15 mouse cellular contexts compared by ENCODE assay signal in genomic region chr6:31695885-31696284, GRCm38 (mm10).
DNase-seq lines count a peak whose midpoint lies in the region; ATAC-seq and TF ChIP-seq lines count a peak whose summit lies in the region.
"Had no signal": no experiment of that assay in that cellular context is flagged by ENCODE, and none has a peak within 500 bp of the region (broad histone marks: within the 10 kb centered on the region; RNA-seq: fewer than 3 reads in every experiment).

No protein-coding gene starts in this region.

- H3K27ac ChIP-seq in intestine, postnatal 0 days (ENCODE audit: low read depth, low read length) = no peak overlapping the region
- no peak overlapping the region for H3K27ac ChIP-seq in intestine, embryonic 16.5 days (ENCODE audit: low read length)
- H3K27ac ChIP-seq in midbrain, embryonic 11.5 days (ENCODE audit: low read depth, low read length) = no peak overlapping the region
- no peak overlapping the region for H3K27ac ChIP-seq in midbrain, embryonic 10.5 days (replicated peaks)
- H3K27ac ChIP-seq in stomach, postnatal 0 days (replicated peaks) = no peak overlapping the region
- H3K27ac ChIP-seq: hindbrain, embryonic 13.5 days had no signal

- H3K9me3 ChIP-seq in intestine, postnatal 0 days (ENCODE audit: control insufficient read depth) = no peaks in the 10 kb centered on the region
- H3K9me3 ChIP-seq in intestine, embryonic 16.5 days (ENCODE audit: control insufficient read depth, low read length) = no peaks in the 10 kb centered on the region
- no peaks in the 10 kb centered on the region for H3K9me3 ChIP-seq in midbrain, embryonic 11.5 days (ENCODE audit: control insufficient read depth, low read length)
- H3K9me3 ChIP-seq in midbrain, embryonic 10.5 days (replicated peaks) = no peaks in the 10 kb centered on the region
- no peaks in the 10 kb centered on the region for H3K9me3 ChIP-seq in stomach, postnatal 0 days (ENCODE audit: control insufficient read depth, low read length)
- H3K9me3 ChIP-seq: hindbrain, embryonic 13.5 days had no signal

- H3K36me3 ChIP-seq in intestine, postnatal 0 days (ENCODE audit: control insufficient read depth, insufficient read depth) = no peaks in the 10 kb centered on the region
- H3K36me3 ChIP-seq in intestine, embryonic 16.5 days (ENCODE audit: control insufficient read depth, insufficient read depth, low read length) = no peaks in the 10 kb centered on the region
- H3K36me3 ChIP-seq in midbrain, embryonic 11.5 days (ENCODE audit: control insufficient read depth, insufficient read depth, low read length) = no peaks in the 10 kb centered on the region
- H3K36me3 ChIP-seq in midbrain, embryonic 10.5 days = no peaks in the 10 kb centered on the region
- H3K36me3 ChIP-seq in stomach, postnatal 0 days (ENCODE audit: control insufficient read depth, insufficient read depth, low read length) = no peaks in the 10 kb centered on the region
- H3K36me3 ChIP-seq: hindbrain, embryonic 13.5 days had no signal

- peak; percentile 45 for DNase-seq in midbrain, embryonic 11.5 days (ENCODE audit: low spot score, missing footprints)
- DNase-seq in midbrain, embryonic 10.5 days (ENCODE audit: low spot score) = no peak
- DNase-seq in ZHBTc4 (ENCODE audit: low read depth, low spot score) = peak; percentile 42
- no peak for DNase-seq in stomach, postnatal 0 days (ENCODE audit: low spot score)
- DNase-seq in natural killer cell, adult 2 months (ENCODE audit: low spot score in 2 of 2) = no peak
- DNase-seq in layer of hippocampus, adult 11-12 months (ENCODE audit: low spot score) = no peak
- DNase-seq: cerebellum, adult 11 months; cerebellum, postnatal 36 days; forebrain, postnatal 0 days; gastrocnemius, postnatal 36 days; kidney, adult 8-10 months had no signal

- TF ChIP-seq CTCF in intestine, postnatal 0 days (IDR thresholded peaks at IDR 0.05; ENCODE audit: low read depth) = peak; percentile 28
- TF ChIP-seq CTCF in stomach, postnatal 0 days (IDR thresholded peaks at IDR 0.05; ENCODE audit: low read depth) = peak; percentile 22; the same call in 1 of the 2 replicates

- H3K4me3 ChIP-seq in intestine, postnatal 0 days (ENCODE audit: low read depth, low read length) = no peak overlapping the region
- H3K4me3 ChIP-seq in intestine, embryonic 16.5 days (ENCODE audit: low read length) = no peak overlapping the region
- no peak overlapping the region for H3K4me3 ChIP-seq in midbrain, embryonic 11.5 days (ENCODE audit: low read depth, low read length)
- no peak overlapping the region for H3K4me3 ChIP-seq in midbrain, embryonic 10.5 days
- H3K4me3 ChIP-seq in stomach, postnatal 0 days (ENCODE audit: low read depth, low read length) = no peak overlapping the region
- H3K4me3 ChIP-seq: hindbrain, embryonic 13.5 days; myocyte had no signal

- H3K4me2 ChIP-seq in intestine, postnatal 0 days (replicated peaks; ENCODE audit: low read depth) = no peak overlapping the region
- no peak overlapping the region for H3K4me2 ChIP-seq in intestine, embryonic 16.5 days (ENCODE audit: low read depth, low read length)
- no peak overlapping the region for H3K4me2 ChIP-seq in midbrain, embryonic 11.5 days
- H3K4me2 ChIP-seq in stomach, postnatal 0 days (replicated peaks; ENCODE audit: low read depth) = no peak overlapping the region
- H3K4me2 ChIP-seq: hindbrain, embryonic 13.5 days had no signal

- H3K9ac ChIP-seq in intestine, postnatal 0 days (ENCODE audit: low read depth, low read length) = no peak overlapping the region
- H3K9ac ChIP-seq in intestine, embryonic 16.5 days (ENCODE audit: low read depth, low read length) = no peak overlapping the region
- no peak overlapping the region for H3K9ac ChIP-seq in midbrain, embryonic 11.5 days (ENCODE audit: low read length)
- no peak overlapping the region for H3K9ac ChIP-seq in stomach, postnatal 0 days (ENCODE audit: low read length)
- H3K9ac ChIP-seq: forebrain, postnatal 0 days; hindbrain, embryonic 13.5 days had no signal

- TF ChIP-seq EP300 in stomach, postnatal 0 days (optimal IDR thresholded peaks at IDR 0.05) = no peak

- H3K4me1 ChIP-seq in intestine, postnatal 0 days (replicated peaks; ENCODE audit: control insufficient read depth, insufficient read depth, low read length) = no peaks in the 10 kb centered on the region
- H3K4me1 ChIP-seq in intestine, embryonic 16.5 days (ENCODE audit: control insufficient read depth, insufficient read depth, low read length) = no peaks in the 10 kb centered on the region
- H3K4me1 ChIP-seq in midbrain, embryonic 11.5 days (ENCODE audit: control insufficient read depth, insufficient read depth, low read length) = no peaks in the 10 kb centered on the region
- no peaks in the 10 kb centered on the region for H3K4me1 ChIP-seq in midbrain, embryonic 10.5 days
- no peaks in the 10 kb centered on the region for H3K4me1 ChIP-seq in stomach, postnatal 0 days (replicated peaks; ENCODE audit: control insufficient read depth, insufficient read depth)
- H3K4me1 ChIP-seq: hindbrain, embryonic 13.5 days had no signal

- 58% methylated on average over 3 of the region's 3 CpGs for WGBS in intestine, postnatal 0 days
- WGBS in intestine, embryonic 16.5 days = 59% methylated on average over 3 of the region's 3 CpGs
- 64% methylated on average over 3 of the region's 3 CpGs for WGBS in midbrain, embryonic 11.5 days
- WGBS in midbrain, embryonic 10.5 days = 65% methylated on average over 3 of the region's 3 CpGs
- 64% methylated on average over 3 of the region's 3 CpGs for WGBS in stomach, postnatal 0 days

- ATAC-seq in intestine, postnatal 0 days = no peak
- no peak for ATAC-seq in intestine, embryonic 16.5 days
- ATAC-seq in midbrain, embryonic 11.5 days (ENCODE audit: low FRiP score) = no peak
- ATAC-seq in stomach, postnatal 0 days (ENCODE audit: low FRiP score, low TSS enrichment) = no peak
- ATAC-seq: forebrain, postnatal 0 days had no signal

- no peaks in the 10 kb centered on the region for H3K27me3 ChIP-seq in intestine, postnatal 0 days (replicated peaks; ENCODE audit: control insufficient read depth, insufficient read depth, low read length)
- H3K27me3 ChIP-seq in intestine, embryonic 16.5 days (replicated peaks; ENCODE audit: control insufficient read depth, insufficient read depth, low read length) = no peaks in the 10 kb centered on the region
- no peaks in the 10 kb centered on the region for H3K27me3 ChIP-seq in midbrain, embryonic 11.5 days (ENCODE audit: control insufficient read depth, insufficient read depth, low read length)
- no peaks in the 10 kb centered on the region for H3K27me3 ChIP-seq in midbrain, embryonic 10.5 days (ENCODE audit: low read depth, poor library complexity, severe bottlenecking)
- no peaks in the 10 kb centered on the region for H3K27me3 ChIP-seq in stomach, postnatal 0 days (ENCODE audit: control insufficient read depth, insufficient read depth, low read length)
- H3K27me3 ChIP-seq: hindbrain, embryonic 13.5 days had no signal

Comparison
In these comparisons a context has a peak if more than half of its experiments do, and no peak if none do; other contexts are left out.
1. DNase-seq: peak in midbrain, embryonic 11.5 days (single experiment) and ZHBTc4 (single experiment); none in midbrain, embryonic 10.5 days (single experiment), stomach, postnatal 0 days (single experiment), natural killer cell, adult 2 months (0 of 2) and layer of hippocampus, adult 11-12 months (single experiment).